Mouse (Mus musculus) frontal cortex, postnatal 10 days (tissue): ENCODE measurements at regions not wholly inside any gene's neighbourhood (a gene's known extent, or its start where the extent isn't known, plus 50 kb on each side); places are given as distances from the start of the nearest gene placed in this dataset.

ENCODE experiments used
- DNase-seq, 2 experiments: peaks; one replicate each; pipeline ENCODE4 v3.0.0; 2022; ENCODE audit warnings: low spot score in 2 of 2, mixed read lengths in 1 of 2

GRCm38 (mm10) chr16:29861056-29861455, 203.1 kb upstream of the Hes1 start:
- no peak for DNase-seq

- no peak for DNase-seq
Measured at GRCm38 (mm10) chr16:29865075-29865740, 199.0 kb upstream of the Hes1 start.

GRCm38 (mm10) chr16:29871395-29871794, 192.8 kb upstream of the Hes1 start:
- DNase-seq = no peak

- DNase-seq = no peak
Measured at GRCm38 (mm10) chr16:29876196-29876595, 188.0 kb upstream of the Hes1 start.

- DNase-seq = no peak
Measured at GRCm38 (mm10) chr16:29877372-29878123, 186.6 kb upstream of the Hes1 start.

GRCm38 (mm10) chr16:29879665-29880064, 184.5 kb upstream of the Hes1 start:
- no peak for DNase-seq

GRCm38 (mm10) chr16:29881497-29881896, 182.7 kb upstream of the Hes1 start:
- no peak for DNase-seq

- DNase-seq = peak in 1 of 2 experiments; percentile 31
Measured at GRCm38 (mm10) chr16:29882226-29882972, 181.8 kb upstream of the Hes1 start.

GRCm38 (mm10) chr16:29883252-29883992, 180.8 kb upstream of the Hes1 start:
- DNase-seq = no peak

GRCm38 (mm10) chr16:29884899-29885298, 179.3 kb upstream of the Hes1 start:
- DNase-seq = no peak

- DNase-seq = no peak
Measured at GRCm38 (mm10) chr16:29886755-29887154, 177.4 kb upstream of the Hes1 start.

- no peak for DNase-seq
Measured at GRCm38 (mm10) chr16:29889346-29889745, 174.8 kb upstream of the Hes1 start.

GRCm38 (mm10) chr16:29891472-29891871, 172.7 kb upstream of the Hes1 start:
- DNase-seq = no peak

- peak; percentile 23 to 25 for DNase-seq
Measured at GRCm38 (mm10) chr16:29893871-29894828, 170.0 kb upstream of the Hes1 start.

GRCm38 (mm10) chr16:29896393-29896792, 167.8 kb upstream of the Hes1 start:
- no peak for DNase-seq

GRCm38 (mm10) chr16:29903510-29903909, 160.7 kb upstream of the Hes1 start:
- no peak for DNase-seq

- no peak for DNase-seq
Measured at GRCm38 (mm10) chr16:29904183-29904775, 159.9 kb upstream of the Hes1 start.

GRCm38 (mm10) chr16:29907331-29907730, 156.9 kb upstream of the Hes1 start:
- no peak for DNase-seq

GRCm38 (mm10) chr16:29908031-29908430, 156.2 kb upstream of the Hes1 start:
- DNase-seq = no peak

GRCm38 (mm10) chr16:29909923-29910465, 154.2 kb upstream of the Hes1 start:
- no peak for DNase-seq
